ENCODE assay signal across 19 mouse cellular contexts in the genomic region with DNA sequence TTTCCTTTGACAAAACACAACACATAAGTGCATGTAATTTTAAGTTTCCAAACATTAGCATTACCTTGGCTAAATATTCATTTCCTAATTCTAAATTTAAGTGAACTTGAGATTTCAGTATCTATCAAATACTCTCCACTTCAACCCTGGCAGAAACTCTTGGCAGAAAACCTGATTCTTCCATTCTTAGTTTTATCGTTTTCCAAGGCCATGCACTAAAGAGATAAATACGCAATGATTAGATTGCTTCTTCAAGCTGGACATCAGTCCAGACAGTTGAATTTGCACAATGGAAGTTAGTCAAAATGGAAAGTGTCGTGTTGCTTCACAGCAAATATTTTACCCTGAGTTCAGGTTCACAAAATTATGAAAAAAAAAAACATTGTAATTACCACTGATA.
DNase-seq lines count a peak whose midpoint lies in the region; ATAC-seq lines count a peak whose summit lies in the region.
"Had no signal": no experiment of that assay in that cellular context is flagged by ENCODE, and none has a peak within 500 bp of the region (broad histone marks: within the 10 kb centered on the region; RNA-seq: fewer than 3 reads in every experiment).

No protein-coding gene starts in this region.

- H3K4me1 ChIP-seq in forebrain, embryonic 14.5 days (ENCODE audit: control insufficient read depth, insufficient read depth, low read length) = no peaks in the 10 kb centered on the region
- H3K4me1 ChIP-seq in forebrain, embryonic 12.5 days = no peaks in the 10 kb centered on the region

- no peak overlapping the region for H3K9ac ChIP-seq in forebrain, embryonic 14.5 days (ENCODE audit: low read length)
- no peak overlapping the region for H3K9ac ChIP-seq in forebrain, embryonic 12.5 days

- no peak for ATAC-seq in forebrain, embryonic 14.5 days
- ATAC-seq in forebrain, embryonic 12.5 days (ENCODE audit: low FRiP score) = no peak
- ATAC-seq: activated CD4-positive, CD25-positive, alpha-beta regulatory T cell, adult 4 months; CD4-positive, CD25-positive, alpha-beta regulatory T cell, adult 4 months; Patski had no signal

- peak; percentile 2 for DNase-seq in forebrain, embryonic 14.5 days (ENCODE audit: low spot score)
- peak; percentile 1 for DNase-seq in ovary, adult 18-20 months (ENCODE audit: low spot score)
- DNase-seq in ovary, postnatal 36 days (ENCODE audit: low spot score) = no peak
- DNase-seq: adrenal gland, adult 2 months; adrenal gland, adult 8-10 months; adrenal gland, postnatal 10 days; adrenal gland, postnatal 14 days; adrenal gland, postnatal 25 days; adrenal gland, postnatal 36 days; B cell, adult 2 months; cerebellum, adult 11 months; cerebellum, adult 11-12 months; cerebellum, adult 18-20 months had no signal

- H3K27me3 ChIP-seq in forebrain, embryonic 14.5 days (replicated peaks; ENCODE audit: control insufficient read depth, insufficient read depth, low read length) = no peaks in the 10 kb centered on the region
- H3K27me3 ChIP-seq in forebrain, embryonic 12.5 days = no peaks in the 10 kb centered on the region
- H3K27me3 ChIP-seq: CH12.LX had no signal

- WGBS in forebrain, embryonic 14.5 days = 85% methylated on average over 3 of the region's 3 CpGs
- 87% methylated on average over 3 of the region's 3 CpGs for WGBS in forebrain, embryonic 12.5 days

- no peak overlapping the region for H3K4me3 ChIP-seq in forebrain, embryonic 14.5 days (ENCODE audit: low read depth, low read length)
- no peak overlapping the region for H3K4me3 ChIP-seq in forebrain, embryonic 12.5 days (replicated peaks)

- H3K27ac ChIP-seq in forebrain, embryonic 14.5 days (ENCODE audit: low read depth, low read length) = no peak overlapping the region
- H3K27ac ChIP-seq in forebrain, embryonic 12.5 days = no peak overlapping the region

- H3K9me3 ChIP-seq in forebrain, embryonic 14.5 days (replicated peaks; ENCODE audit: control insufficient read depth, low read length) = no peaks in the 10 kb centered on the region
- no peaks in the 10 kb centered on the region for H3K9me3 ChIP-seq in forebrain, embryonic 12.5 days
- H3K9me3 ChIP-seq: G1E had no signal

- H3K4me2 ChIP-seq in forebrain, embryonic 14.5 days (ENCODE audit: low read length) = no peak overlapping the region
- no peak overlapping the region for H3K4me2 ChIP-seq in forebrain, embryonic 12.5 days

- no peaks in the 10 kb centered on the region for H3K36me3 ChIP-seq in forebrain, embryonic 14.5 days (ENCODE audit: control insufficient read depth, insufficient read depth, low read length)
- H3K36me3 ChIP-seq in forebrain, embryonic 12.5 days (replicated peaks) = no peaks in the 10 kb centered on the region
- H3K36me3 ChIP-seq: G1E had no signal
